Mouse (Mus musculus): ENCODE measurements around the gene Prtg. TPM values are rescaled to one million over a fixed set of nuclear protein-coding genes. Genes with fewer than 3 reads are reported as not detected.

The Prtg gene
- polyA plus RNA-seq, 1 experiment from 2014 or later: 1.3 TPM

GRCm38 (mm10) chr9:72944286-72944685 lies 137.6 kb downstream of the Prtg start:
- DNase-seq: no peak
- no peak for TF ChIP-seq CTCF (IDR thresholded peaks at IDR 0.05; ENCODE audit: low read depth)
- no peak overlapping the region for H3K4me2 ChIP-seq
- no peak overlapping the region for H3K9ac ChIP-seq
- H3K27ac ChIP-seq (ENCODE audit: low read depth): no peak overlapping the region
- WGBS: 88% methylated on average over 13 of the region's 13 CpGs
- H3K36me3 ChIP-seq (ENCODE audit: insufficient read depth): peaks cover 15% of the 10 kb centered on the region
- no peak overlapping the region for H3K4me3 ChIP-seq (ENCODE audit: low read depth, low read length)
- no peaks in the 10 kb centered on the region for H3K9me3 ChIP-seq (ENCODE audit: low read depth, low read length)
- no peak for ATAC-seq (ENCODE audit: insufficient read depth)
- no peaks in the 10 kb centered on the region for H3K27me3 ChIP-seq (ENCODE audit: insufficient read depth, low read length)
- H3K4me1 ChIP-seq (ENCODE audit: insufficient read depth): no peaks in the 10 kb centered on the region

- DNase-seq (no peak), ATAC-seq (ENCODE audit: insufficient read depth) (no peak)
- Histone ChIP-seq H3K4me2 (no peak overlapping the region), H3K4me3 (ENCODE audit: low read depth, low read length) (no peak overlapping the region), H3K27ac (ENCODE audit: low read depth) (no peak overlapping the region), H3K9me3 (ENCODE audit: low read depth, low read length) (no peaks in the 10 kb centered on the region), H3K36me3 (ENCODE audit: insufficient read depth) (peaks cover 15% of the 10 kb centered on the region), H3K4me1 (ENCODE audit: insufficient read depth) (no peaks in the 10 kb centered on the region), H3K27me3 (ENCODE audit: insufficient read depth, low read length) (no peaks in the 10 kb centered on the region), H3K9ac (no peak overlapping the region)
- 91% methylated on average over 1 of the region's 1 CpGs for WGBS
- 0 out of 2 replicates have a peak, but pooled peaks have one; percentile 29 for TF ChIP-seq CTCF (IDR thresholded peaks at IDR 0.05; ENCODE audit: low read depth)
Observed at GRCm38 (mm10) chr9:72947010-72947409, 140.3 kb downstream of the Prtg start.

GRCm38 (mm10) chr9:72949572-72949971 lies 142.9 kb downstream of the Prtg start:
- no peak overlapping the region for H3K4me3 ChIP-seq (ENCODE audit: low read depth, low read length)
- no peak overlapping the region for H3K9ac ChIP-seq
- WGBS: 61% methylated on average over 7 of the region's 7 CpGs
- H3K27me3 ChIP-seq (ENCODE audit: insufficient read depth, low read length): no peaks in the 10 kb centered on the region
- ATAC-seq (ENCODE audit: insufficient read depth) (no peak), DNase-seq (no peak)
- H3K36me3 ChIP-seq (ENCODE audit: insufficient read depth): peaks cover 11% of the 10 kb centered on the region
- no peak overlapping the region for H3K4me2 ChIP-seq
- no peak overlapping the region for H3K27ac ChIP-seq (ENCODE audit: low read depth)
- no peak for TF ChIP-seq CTCF (IDR thresholded peaks at IDR 0.05; ENCODE audit: low read depth)
- no peaks in the 10 kb centered on the region for H3K9me3 ChIP-seq (ENCODE audit: low read depth, low read length)
- no peaks in the 10 kb centered on the region for H3K4me1 ChIP-seq (ENCODE audit: insufficient read depth)

- Histone ChIP-seq H3K4me1 (ENCODE audit: insufficient read depth) (peaks cover 4% of the 10 kb centered on the region; the same call in 1 of the 2 replicates), H3K9me3 (ENCODE audit: low read depth, low read length) (no peaks in the 10 kb centered on the region), H3K36me3 (ENCODE audit: insufficient read depth) (no peaks in the 10 kb centered on the region), H3K4me2 (no peak overlapping the region), H3K9ac (no peak overlapping the region), H3K27me3 (ENCODE audit: insufficient read depth, low read length) (no peaks in the 10 kb centered on the region), H3K4me3 (ENCODE audit: low read depth, low read length) (no peak overlapping the region), H3K27ac (ENCODE audit: low read depth) (no peak overlapping the region)
- WGBS: 39% methylated on average over 2 of the region's 2 CpGs
- peak; percentile 48 for TF ChIP-seq CTCF (IDR thresholded peaks at IDR 0.05; ENCODE audit: low read depth)
- DNase-seq: peak; percentile 68
- no peak for ATAC-seq (ENCODE audit: insufficient read depth)
Observed at GRCm38 (mm10) chr9:72954746-72955145, 148.1 kb downstream of the Prtg start.

GRCm38 (mm10) chr9:72955546-72955945 lies 148.9 kb downstream of the Prtg start:
- WGBS: 27% methylated on average over 1 of the region's 1 CpGs

GRCm38 (mm10) chr9:72958521-72959450 lies 152.1 kb downstream of the Prtg start, which contains the start of the genes Dyx1c1 and Gm44503:
Gene Dyx1c1 (plus strand): TSS chr9:72958785.
Gene Gm44503 (plus strand): TSS chr9:72958852.
- Histone ChIP-seq H3K4me3 (ENCODE audit: low read depth, low read length) (peak within 1 kb of the TSS; percentile 68), H3K36me3 (ENCODE audit: insufficient read depth) (no peaks in the 10 kb centered on the region), H3K9ac (peak within 1 kb of the TSS; percentile 63), H3K4me2 (peak within 1 kb of the TSS; percentile 69), H3K27me3 (ENCODE audit: insufficient read depth, low read length) (no peaks in the 10 kb centered on the region), H3K4me1 (ENCODE audit: insufficient read depth) (peaks cover 4% of the 10 kb centered on the region; the same call in 1 of the 2 replicates), H3K9me3 (ENCODE audit: low read depth, low read length) (no peaks in the 10 kb centered on the region), H3K27ac (ENCODE audit: low read depth) (peak within 1 kb of the TSS; percentile 50; the same call in 1 of the 2 replicates)
- ATAC-seq (ENCODE audit: insufficient read depth) (peak; percentile 94), DNase-seq (peak; percentile 93)
- 1% methylated on average over 43 of the region's 43 CpGs for WGBS
- TF ChIP-seq CTCF (IDR thresholded peaks at IDR 0.05; ENCODE audit: low read depth): peak; percentile 42

More at GRCm38 (mm10) chr9:72955546-72955945, 148.9 kb downstream of the Prtg start:
- Histone ChIP-seq H3K36me3 (ENCODE audit: insufficient read depth) (no peaks in the 10 kb centered on the region), H3K9me3 (ENCODE audit: low read depth, low read length) (no peaks in the 10 kb centered on the region), H3K9ac (no peak overlapping the region), H3K4me1 (ENCODE audit: insufficient read depth) (peaks cover 4% of the 10 kb centered on the region; the same call in 1 of the 2 replicates), H3K27ac (ENCODE audit: low read depth) (no peak overlapping the region), H3K4me3 (ENCODE audit: low read depth, low read length) (no peak overlapping the region), H3K27me3 (ENCODE audit: insufficient read depth, low read length) (no peaks in the 10 kb centered on the region), H3K4me2 (no peak overlapping the region)
- TF ChIP-seq CTCF (IDR thresholded peaks at IDR 0.05; ENCODE audit: low read depth): peak; percentile 79
- ATAC-seq (ENCODE audit: insufficient read depth) (no peak), DNase-seq (peak; percentile 78)

GRCm38 (mm10) chr9:72961346-72961745 lies 154.7 kb downstream of the Prtg start:
- Histone ChIP-seq H3K9ac (no peak overlapping the region), H3K9me3 (ENCODE audit: low read depth, low read length) (no peaks in the 10 kb centered on the region), H3K27ac (ENCODE audit: low read depth) (no peak overlapping the region), H3K36me3 (ENCODE audit: insufficient read depth) (no peaks in the 10 kb centered on the region), H3K4me2 (no peak overlapping the region), H3K27me3 (ENCODE audit: insufficient read depth, low read length) (no peaks in the 10 kb centered on the region), H3K4me3 (ENCODE audit: low read depth, low read length) (no peak overlapping the region), H3K4me1 (ENCODE audit: insufficient read depth) (peaks cover 4% of the 10 kb centered on the region; the same call in 1 of the 2 replicates)
- ATAC-seq (ENCODE audit: insufficient read depth) (no peak), DNase-seq (no peak)
- 62% methylated on average over 8 of the region's 8 CpGs for WGBS
- TF ChIP-seq CTCF (IDR thresholded peaks at IDR 0.05; ENCODE audit: low read depth): no peak
